Mouse (Mus musculus) gonadal fat pad, adult 2 months (tissue): Measurements from ENCODE around the gene Ctbs. TPM values are rescaled to one million over a fixed set of nuclear protein-coding genes. Genes with fewer than 3 reads are reported as not detected.

Source experiments
- DNase-seq: peaks from one replicate; pipeline ENCODE4 v3.0.0-alpha.2; 2012; ENCODE audit warnings: low read depth
- polyA plus RNA-seq: library from polyadenylated mRNA; depleted of rRNA; stranded (reverse); fragments of >200 nt; gene quantifications from 2 replicates; pipeline ENCODE4 v1.2.3, GENCODE M21; 2012; rRNA removed

Gene Ctbs
- polyA plus RNA-seq, 1 experiment = 7.3 TPM

- DNase-seq = no peak
Observed at GRCm38 (mm10) chr3:146499431-146500002, 49.9 kb downstream of the Ctbs start, which contains the start of the genes Spata1 and Gng5. Gene Spata1 (minus strand): TSS chr3:146499753. Gene Gng5 (plus strand): TSS chr3:146499807.

- DNase-seq = no peak
Observed at GRCm38 (mm10) chr3:146500003-146500809, 50.6 kb downstream of the Ctbs start.

- DNase-seq = no peak
Observed at GRCm38 (mm10) chr3:146500810-146501201, 51.2 kb downstream of the Ctbs start.

- no peak for DNase-seq
Observed at GRCm38 (mm10) chr3:146501601-146502123, 52.1 kb downstream of the Ctbs start.

- no peak for DNase-seq
Observed at GRCm38 (mm10) chr3:146506711-146507110, 57.1 kb downstream of the Ctbs start.

Other genes with a start within 250 kb of the Ctbs start
- gene Lpar3, start 228.8 kb upstream of the Ctbs start, polyA plus RNA-seq = 0.55 and 0.58 TPM in 2 replicates
- gene Ssx2ip, start 45.2 kb upstream of the Ctbs start, polyA plus RNA-seq = 8.4 and 10.6 TPM in 2 replicates
- 2.0 and 2.9 TPM in 2 replicates for gene Spata1, start 50.0 kb downstream of the Ctbs start, polyA plus RNA-seq
- gene Gng5, start 50.0 kb downstream of the Ctbs start, polyA plus RNA-seq = 670 and 713 TPM in 2 replicates
- gene Rpf1, start 71.6 kb downstream of the Ctbs start, polyA plus RNA-seq = 12.1 and 12.4 TPM in 2 replicates
- 1.5 and 3.8 TPM in 2 replicates for gene Uox, start 120.6 kb downstream of the Ctbs start, polyA plus RNA-seq
- gene Dnase2b, start 165.8 kb downstream of the Ctbs start, polyA plus RNA-seq = 0.90 and 1.5 TPM in 2 replicates
- gene 4930503B20Rik, start 201.5 kb downstream of the Ctbs start, polyA plus RNA-seq = 0.76 and 1.8 TPM in 2 replicates
- 2.3 and 2.5 TPM in 2 replicates for gene Samd13, start 235.8 kb downstream of the Ctbs start, polyA plus RNA-seq